Mouse (Mus musculus): ENCODE data around the gene Herc1. TPM values are rescaled to one million over a fixed set of nuclear protein-coding genes. Genes with fewer than 3 reads are reported as not detected.
A peak's percentile ranks its signal among the peaks of the same experiment; 100 is the strongest.

Gene Herc1
- polyA plus RNA-seq (2014; fragmentation: Nextera tagmentation; extraction: Ambion mirVana) = 14.9 and 26.9 TPM in 2 replicates

GRCm38 (mm10) chr9:66349860-66350787 lies at the start of gene Herc1:
Gene Herc1, plus strand, starts transcription at chr9:66350450.
- H3K4me1 ChIP-seq (ENCODE audit: control insufficient read depth, insufficient read depth, low read length) = peaks cover 3% of the 10 kb centered on the region; the same call in 1 of the 2 replicates
- WGBS = under 1% methylated on average over 85 of the region's 85 CpGs
- no peaks in the 10 kb centered on the region for H3K36me3 ChIP-seq (ENCODE audit: control insufficient read depth, insufficient read depth, low read length)
- peak within 1 kb of the TSS; percentile 76 for H3K4me2 ChIP-seq (replicated peaks; ENCODE audit: low read depth, low read length)
- H3K9ac ChIP-seq (ENCODE audit: low read depth, low read length) = peak within 1 kb of the TSS; percentile 94
- ATAC-seq (ENCODE audit: low FRiP score, low TSS enrichment) = peak; percentile 86
- peak within 1 kb of the TSS; percentile 90 for H3K27ac ChIP-seq (ENCODE audit: low read depth, low read length)
- H3K9me3 ChIP-seq (ENCODE audit: control insufficient read depth, low read length) = no peaks in the 10 kb centered on the region
- peak within 1 kb of the TSS; percentile 91 for H3K4me3 ChIP-seq (ENCODE audit: low read length)
- no peaks in the 10 kb centered on the region for H3K27me3 ChIP-seq (ENCODE audit: control insufficient read depth, insufficient read depth, low read length)

- no peaks in the 10 kb centered on the region for H3K9me3 ChIP-seq (ENCODE audit: control insufficient read depth, low read length)
- no peaks in the 10 kb centered on the region for H3K36me3 ChIP-seq (ENCODE audit: control insufficient read depth, insufficient read depth, low read length)
- no peaks in the 10 kb centered on the region for H3K27me3 ChIP-seq (ENCODE audit: control insufficient read depth, insufficient read depth, low read length)
- H3K4me1 ChIP-seq (ENCODE audit: control insufficient read depth, insufficient read depth, low read length) = no peaks in the 10 kb centered on the region; the same call in 1 of the 2 replicates
- WGBS = 89% methylated on average over 3 of the region's 3 CpGs
- no peak overlapping the region for H3K27ac ChIP-seq (ENCODE audit: low read depth, low read length)
- H3K4me2 ChIP-seq (replicated peaks; ENCODE audit: low read depth, low read length) = no peak overlapping the region
- no peak overlapping the region for H3K9ac ChIP-seq (ENCODE audit: low read depth, low read length)
- no peak overlapping the region for H3K4me3 ChIP-seq (ENCODE audit: low read length)
- no peak for ATAC-seq (ENCODE audit: low FRiP score, low TSS enrichment)
Measured at GRCm38 (mm10) chr9:66304320-66305090, 45.7 kb upstream of the Herc1 start.

- H3K4me1 ChIP-seq (ENCODE audit: control insufficient read depth, insufficient read depth, low read length) = no peaks in the 10 kb centered on the region; the same call in 1 of the 2 replicates
- peak overlapping the region; percentile 31 for H3K4me2 ChIP-seq (replicated peaks; ENCODE audit: low read depth, low read length)
- H3K36me3 ChIP-seq (ENCODE audit: control insufficient read depth, insufficient read depth, low read length) = no peaks in the 10 kb centered on the region
- no peaks in the 10 kb centered on the region for H3K9me3 ChIP-seq (ENCODE audit: control insufficient read depth, low read length)
- no peaks in the 10 kb centered on the region for H3K27me3 ChIP-seq (ENCODE audit: control insufficient read depth, insufficient read depth, low read length)
- 48% methylated on average over 25 of the region's 25 CpGs for WGBS
- no peak overlapping the region for H3K27ac ChIP-seq (ENCODE audit: low read depth, low read length)
- H3K9ac ChIP-seq (ENCODE audit: low read depth, low read length) = no peak overlapping the region
- H3K4me3 ChIP-seq (ENCODE audit: low read length) = peak overlapping the region; percentile 15; the same call in 1 of the 2 replicates
- no peak for ATAC-seq (ENCODE audit: low FRiP score, low TSS enrichment)
Measured at GRCm38 (mm10) chr9:66305121-66306112, 44.8 kb upstream of the Herc1 start.

GRCm38 (mm10) chr9:66306414-66306813 lies 43.8 kb upstream of the Herc1 start:
- Histone ChIP-seq H3K4me1 (ENCODE audit: control insufficient read depth, insufficient read depth, low read length) (no peaks in the 10 kb centered on the region; the same call in 1 of the 2 replicates), H3K4me2 (replicated peaks; ENCODE audit: low read depth, low read length) (no peak overlapping the region), H3K36me3 (ENCODE audit: control insufficient read depth, insufficient read depth, low read length) (no peaks in the 10 kb centered on the region), H3K9ac (ENCODE audit: low read depth, low read length) (no peak overlapping the region), H3K9me3 (ENCODE audit: control insufficient read depth, low read length) (no peaks in the 10 kb centered on the region), H3K4me3 (ENCODE audit: low read length) (no peak overlapping the region), H3K27me3 (ENCODE audit: control insufficient read depth, insufficient read depth, low read length) (no peaks in the 10 kb centered on the region), H3K27ac (ENCODE audit: low read depth, low read length) (no peak overlapping the region)
- WGBS = 83% methylated on average over 3 of the region's 3 CpGs
- ATAC-seq (ENCODE audit: low FRiP score, low TSS enrichment) = no peak

GRCm38 (mm10) chr9:66307341-66307740 lies 42.9 kb upstream of the Herc1 start:
- WGBS = 26% methylated on average over 2 of the region's 2 CpGs
- Histone ChIP-seq H3K36me3 (ENCODE audit: control insufficient read depth, insufficient read depth, low read length) (no peaks in the 10 kb centered on the region), H3K9me3 (ENCODE audit: control insufficient read depth, low read length) (no peaks in the 10 kb centered on the region), H3K4me2 (replicated peaks; ENCODE audit: low read depth, low read length) (no peak overlapping the region), H3K4me3 (ENCODE audit: low read length) (no peak overlapping the region), H3K9ac (ENCODE audit: low read depth, low read length) (no peak overlapping the region), H3K27me3 (ENCODE audit: control insufficient read depth, insufficient read depth, low read length) (no peaks in the 10 kb centered on the region), H3K27ac (ENCODE audit: low read depth, low read length) (no peak overlapping the region), H3K4me1 (ENCODE audit: control insufficient read depth, insufficient read depth, low read length) (no peaks in the 10 kb centered on the region; the same call in 1 of the 2 replicates)
- ATAC-seq (ENCODE audit: low FRiP score, low TSS enrichment) = no peak

GRCm38 (mm10) chr9:66308741-66309140 lies 41.5 kb upstream of the Herc1 start:
- Histone ChIP-seq H3K9ac (ENCODE audit: low read depth, low read length) (no peak overlapping the region), H3K36me3 (ENCODE audit: control insufficient read depth, insufficient read depth, low read length) (no peaks in the 10 kb centered on the region), H3K4me2 (replicated peaks; ENCODE audit: low read depth, low read length) (no peak overlapping the region), H3K9me3 (ENCODE audit: control insufficient read depth, low read length) (no peaks in the 10 kb centered on the region), H3K4me3 (ENCODE audit: low read length) (no peak overlapping the region), H3K4me1 (ENCODE audit: control insufficient read depth, insufficient read depth, low read length) (no peaks in the 10 kb centered on the region; the same call in 1 of the 2 replicates), H3K27ac (ENCODE audit: low read depth, low read length) (no peak overlapping the region), H3K27me3 (ENCODE audit: control insufficient read depth, insufficient read depth, low read length) (no peaks in the 10 kb centered on the region)
- WGBS = 87% methylated on average over 4 of the region's 4 CpGs
- ATAC-seq (ENCODE audit: low FRiP score, low TSS enrichment) = no peak

GRCm38 (mm10) chr9:66311458-66311857 lies 38.8 kb upstream of the Herc1 start:
- no peaks in the 10 kb centered on the region for H3K27me3 ChIP-seq (ENCODE audit: control insufficient read depth, insufficient read depth, low read length)
- no peak overlapping the region for H3K4me2 ChIP-seq (replicated peaks; ENCODE audit: low read depth, low read length)
- no peaks in the 10 kb centered on the region for H3K9me3 ChIP-seq (ENCODE audit: control insufficient read depth, low read length)
- no peak for ATAC-seq (ENCODE audit: low FRiP score, low TSS enrichment)
- H3K4me1 ChIP-seq (ENCODE audit: control insufficient read depth, insufficient read depth, low read length) = no peaks in the 10 kb centered on the region
- no peak overlapping the region for H3K4me3 ChIP-seq (ENCODE audit: low read length)
- no peak overlapping the region for H3K9ac ChIP-seq (ENCODE audit: low read depth, low read length)
- no peaks in the 10 kb centered on the region for H3K36me3 ChIP-seq (ENCODE audit: control insufficient read depth, insufficient read depth, low read length)
- 52% methylated on average over 3 of the region's 3 CpGs for WGBS
- no peak overlapping the region for H3K27ac ChIP-seq (ENCODE audit: low read depth, low read length)

GRCm38 (mm10) chr9:66316603-66317002 lies 33.6 kb upstream of the Herc1 start:
- no peak overlapping the region for H3K27ac ChIP-seq (ENCODE audit: low read depth, low read length)
- no peak overlapping the region for H3K4me2 ChIP-seq (replicated peaks; ENCODE audit: low read depth, low read length)
- no peak overlapping the region for H3K9ac ChIP-seq (ENCODE audit: low read depth, low read length)
- H3K36me3 ChIP-seq (ENCODE audit: control insufficient read depth, insufficient read depth, low read length) = no peaks in the 10 kb centered on the region
- H3K9me3 ChIP-seq (ENCODE audit: control insufficient read depth, low read length) = no peaks in the 10 kb centered on the region
- no peak overlapping the region for H3K4me3 ChIP-seq (ENCODE audit: low read length)
- no peaks in the 10 kb centered on the region for H3K4me1 ChIP-seq (ENCODE audit: control insufficient read depth, insufficient read depth, low read length)
- H3K27me3 ChIP-seq (ENCODE audit: control insufficient read depth, insufficient read depth, low read length) = no peaks in the 10 kb centered on the region
- 72% methylated on average over 2 of the region's 2 CpGs for WGBS
- no peak for ATAC-seq (ENCODE audit: low FRiP score, low TSS enrichment)

All from kidney, embryonic 14.5 days (tissue).